Mouse (Mus musculus) stomach, postnatal 0 days (tissue): Measurements from ENCODE around the gene Lrrc37a.

Source experiments
- CTCF ChIP-seq: IDR thresholded peaks from 2 replicates; pipeline ENCODE4 v1.5.1; 2016; ENCODE audit warnings: antibody characterized with exemption, low read depth, mild to moderate bottlenecking, moderate library complexity
- EP300 ChIP-seq: optimal IDR thresholded peaks from 2 replicates; pipeline ENCODE3; 2016; ENCODE audit warnings: antibody characterized with exemption

GRCm38 (mm10) chr11:103512111-103512510 is 7.7 kb upstream of the Lrrc37a start:
- TF ChIP-seq CTCF, result no peak
- TF ChIP-seq EP300, result no peak
